Mouse (Mus musculus): Measurements from ENCODE around the gene Kdm5a. TPM values are rescaled to one million over a fixed set of nuclear protein-coding genes. Genes with fewer than 3 reads are reported as not detected.

The Kdm5a gene
- polyA plus RNA-seq, 1 experiment: 75.3 TPM

- Histone ChIP-seq H3K4me3 (ENCODE audit: low read depth, low read length) (no peak overlapping the region), H3K36me3 (ENCODE audit: control insufficient read depth, insufficient read depth, low read length, poor library complexity, severe bottlenecking) (peaks cover 46% of the 10 kb centered on the region), H3K27ac (ENCODE audit: insufficient read depth, low read length) (no peak overlapping the region), H3K9me3 (replicated peaks; ENCODE audit: control insufficient read depth, insufficient read depth, low read length, poor library complexity, severe bottlenecking) (no peaks in the 10 kb centered on the region), H3K9ac (ENCODE audit: low read depth, poor library complexity, severe bottlenecking) (no peak overlapping the region), H3K4me1 (ENCODE audit: control insufficient read depth, insufficient read depth, low read length) (no peaks in the 10 kb centered on the region), H3K27me3 (ENCODE audit: control insufficient read depth, insufficient read depth, low read length, poor library complexity, severe bottlenecking) (no peaks in the 10 kb centered on the region)
- no peak for TF ChIP-seq EP300 (IDR thresholded peaks at IDR 0.05; ENCODE audit: insufficient read depth, low read depth, low read length)
- TF ChIP-seq CTCF (IDR thresholded peaks at IDR 0.05; ENCODE audit: low read depth, low read length): no peak
- TF ChIP-seq POLR2A (IDR thresholded peaks at IDR 0.05; ENCODE audit: insufficient read depth, low read length): no peak
Observed at GRCm38 (mm10) chr6:120395622-120396345, 31.9 kb downstream of the Kdm5a start.

- peaks cover 41% of the 10 kb centered on the region for H3K36me3 ChIP-seq (ENCODE audit: control insufficient read depth, insufficient read depth, low read length, poor library complexity, severe bottlenecking)
- H3K27me3 ChIP-seq (ENCODE audit: control insufficient read depth, insufficient read depth, low read length, poor library complexity, severe bottlenecking): no peaks in the 10 kb centered on the region
- TF ChIP-seq CTCF (IDR thresholded peaks at IDR 0.05; ENCODE audit: low read depth, low read length) (no peak), POLR2A (IDR thresholded peaks at IDR 0.05; ENCODE audit: insufficient read depth, low read length) (no peak), EP300 (IDR thresholded peaks at IDR 0.05; ENCODE audit: insufficient read depth, low read depth, low read length) (no peak)
- H3K4me3 ChIP-seq (ENCODE audit: low read depth, low read length): no peak overlapping the region
- H3K27ac ChIP-seq (ENCODE audit: insufficient read depth, low read length): no peak overlapping the region
- H3K4me1 ChIP-seq (ENCODE audit: control insufficient read depth, insufficient read depth, low read length): no peaks in the 10 kb centered on the region
- H3K9me3 ChIP-seq (replicated peaks; ENCODE audit: control insufficient read depth, insufficient read depth, low read length, poor library complexity, severe bottlenecking): no peaks in the 10 kb centered on the region
- no peak overlapping the region for H3K9ac ChIP-seq (ENCODE audit: low read depth, poor library complexity, severe bottlenecking)
Observed at GRCm38 (mm10) chr6:120403936-120404335, 40.0 kb downstream of the Kdm5a start.

- Histone ChIP-seq H3K9me3 (replicated peaks; ENCODE audit: control insufficient read depth, insufficient read depth, low read length, poor library complexity, severe bottlenecking) (no peaks in the 10 kb centered on the region), H3K36me3 (ENCODE audit: control insufficient read depth, insufficient read depth, low read length, poor library complexity, severe bottlenecking) (peaks cover 9% of the 10 kb centered on the region), H3K4me3 (ENCODE audit: low read depth, low read length) (no peak overlapping the region), H3K27ac (ENCODE audit: insufficient read depth, low read length) (no peak overlapping the region), H3K9ac (ENCODE audit: low read depth, poor library complexity, severe bottlenecking) (no peak overlapping the region), H3K27me3 (ENCODE audit: control insufficient read depth, insufficient read depth, low read length, poor library complexity, severe bottlenecking) (no peaks in the 10 kb centered on the region), H3K4me1 (ENCODE audit: control insufficient read depth, insufficient read depth, low read length) (no peaks in the 10 kb centered on the region)
- TF ChIP-seq CTCF (IDR thresholded peaks at IDR 0.05; ENCODE audit: low read depth, low read length) (no peak), EP300 (IDR thresholded peaks at IDR 0.05; ENCODE audit: insufficient read depth, low read depth, low read length) (no peak), POLR2A (IDR thresholded peaks at IDR 0.05; ENCODE audit: insufficient read depth, low read length) (no peak)
Observed at GRCm38 (mm10) chr6:120438161-120438560, 74.2 kb downstream of the Kdm5a start.

GRCm38 (mm10) chr6:120442171-120442749, 78.3 kb downstream of the Kdm5a start:
- Histone ChIP-seq H3K36me3 (ENCODE audit: control insufficient read depth, insufficient read depth, low read length, poor library complexity, severe bottlenecking) (peaks cover 6% of the 10 kb centered on the region), H3K9me3 (replicated peaks; ENCODE audit: control insufficient read depth, insufficient read depth, low read length, poor library complexity, severe bottlenecking) (no peaks in the 10 kb centered on the region), H3K27ac (ENCODE audit: insufficient read depth, low read length) (no peak overlapping the region), H3K27me3 (ENCODE audit: control insufficient read depth, insufficient read depth, low read length, poor library complexity, severe bottlenecking) (no peaks in the 10 kb centered on the region), H3K9ac (ENCODE audit: low read depth, poor library complexity, severe bottlenecking) (no peak overlapping the region), H3K4me3 (ENCODE audit: low read depth, low read length) (no peak overlapping the region), H3K4me1 (ENCODE audit: control insufficient read depth, insufficient read depth, low read length) (no peaks in the 10 kb centered on the region)
- TF ChIP-seq EP300 (IDR thresholded peaks at IDR 0.05; ENCODE audit: insufficient read depth, low read depth, low read length): no peak
- no peak for TF ChIP-seq CTCF (IDR thresholded peaks at IDR 0.05; ENCODE audit: low read depth, low read length)
- no peak for TF ChIP-seq POLR2A (IDR thresholded peaks at IDR 0.05; ENCODE audit: insufficient read depth, low read length)

- Histone ChIP-seq H3K27me3 (ENCODE audit: control insufficient read depth, insufficient read depth, low read length, poor library complexity, severe bottlenecking) (no peaks in the 10 kb centered on the region), H3K36me3 (ENCODE audit: control insufficient read depth, insufficient read depth, low read length, poor library complexity, severe bottlenecking) (peaks cover 6% of the 10 kb centered on the region), H3K4me3 (ENCODE audit: low read depth, low read length) (no peak overlapping the region), H3K9ac (ENCODE audit: low read depth, poor library complexity, severe bottlenecking) (no peak overlapping the region), H3K27ac (ENCODE audit: insufficient read depth, low read length) (no peak overlapping the region), H3K9me3 (replicated peaks; ENCODE audit: control insufficient read depth, insufficient read depth, low read length, poor library complexity, severe bottlenecking) (no peaks in the 10 kb centered on the region), H3K4me1 (ENCODE audit: control insufficient read depth, insufficient read depth, low read length) (no peaks in the 10 kb centered on the region)
- TF ChIP-seq EP300 (IDR thresholded peaks at IDR 0.05; ENCODE audit: insufficient read depth, low read depth, low read length): no peak
- TF ChIP-seq CTCF (IDR thresholded peaks at IDR 0.05; ENCODE audit: low read depth, low read length): no peak
- TF ChIP-seq POLR2A (IDR thresholded peaks at IDR 0.05; ENCODE audit: insufficient read depth, low read length): no peak
Observed at GRCm38 (mm10) chr6:120443363-120444355, 79.7 kb downstream of the Kdm5a start.
